Mouse (Mus musculus) heart, adult 11 months (tissue): ENCODE data around the gene Gabrg3.

Experiments
- DNase-seq: peaks from one replicate; pipeline ENCODE4 v3.0.0; 2022

The Gabrg3 gene

DNA sequence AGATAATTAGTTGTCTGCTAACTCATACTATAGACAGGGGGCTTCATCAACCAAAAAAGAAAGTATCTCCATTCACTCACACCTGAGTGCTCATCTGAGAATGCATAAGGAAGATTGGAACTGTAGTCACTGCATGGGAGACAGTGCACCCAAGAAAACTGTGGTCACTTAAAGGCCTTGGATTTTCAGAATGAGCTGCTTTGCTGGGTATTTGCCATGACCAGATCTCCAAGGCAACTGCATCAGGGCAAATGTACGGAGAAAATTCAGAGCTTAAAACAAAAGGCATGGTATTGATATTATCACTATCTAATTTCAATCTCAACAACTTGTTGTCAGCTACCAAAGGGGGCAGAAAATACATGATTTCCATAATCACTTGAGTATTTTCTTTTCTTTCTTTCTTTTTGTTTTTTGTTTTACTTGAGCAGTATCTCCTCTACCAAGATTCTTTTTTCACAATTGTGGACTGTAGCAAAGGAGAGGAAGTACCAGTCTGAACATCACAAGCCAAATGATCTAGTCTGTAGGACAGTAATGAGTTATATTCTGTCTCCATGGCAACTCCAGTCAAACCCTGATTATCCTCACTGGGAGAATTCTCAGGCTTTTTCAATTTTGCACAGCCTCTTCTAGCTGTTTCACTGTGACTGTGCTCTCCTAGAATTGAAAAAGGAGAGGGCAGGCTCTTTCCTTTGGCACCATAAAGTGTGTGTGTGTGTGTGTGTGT is 335.9 kb downstream of the Gabrg3 start:
- DNase-seq = no peak

DNA sequence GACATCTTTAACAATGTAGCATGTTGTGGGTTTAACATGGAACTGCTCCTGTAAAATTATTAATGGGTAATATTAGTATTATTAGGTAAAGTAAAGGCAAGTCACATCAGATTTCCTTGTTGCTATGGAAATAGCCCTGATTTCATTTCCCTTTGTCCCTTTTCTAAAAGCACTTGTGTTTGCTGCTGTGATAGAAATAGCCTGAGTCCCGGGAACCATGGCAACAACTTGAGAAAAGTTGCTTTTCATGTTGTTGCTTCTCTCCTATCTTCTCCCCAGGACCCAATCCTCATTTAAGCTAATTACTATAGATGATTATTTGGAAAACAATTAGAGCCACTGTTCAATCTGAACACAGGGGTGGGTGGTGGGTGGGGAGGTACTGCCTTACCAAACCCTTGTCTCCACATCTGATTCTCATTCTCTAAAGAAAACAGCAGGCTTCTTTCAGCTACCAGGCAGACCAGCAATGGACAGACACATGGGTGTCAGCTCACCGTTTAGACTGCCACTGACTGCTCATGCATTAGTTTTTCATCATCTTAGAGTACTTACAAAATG is 349.0 kb downstream of the Gabrg3 start:
- no peak for DNase-seq

DNA sequence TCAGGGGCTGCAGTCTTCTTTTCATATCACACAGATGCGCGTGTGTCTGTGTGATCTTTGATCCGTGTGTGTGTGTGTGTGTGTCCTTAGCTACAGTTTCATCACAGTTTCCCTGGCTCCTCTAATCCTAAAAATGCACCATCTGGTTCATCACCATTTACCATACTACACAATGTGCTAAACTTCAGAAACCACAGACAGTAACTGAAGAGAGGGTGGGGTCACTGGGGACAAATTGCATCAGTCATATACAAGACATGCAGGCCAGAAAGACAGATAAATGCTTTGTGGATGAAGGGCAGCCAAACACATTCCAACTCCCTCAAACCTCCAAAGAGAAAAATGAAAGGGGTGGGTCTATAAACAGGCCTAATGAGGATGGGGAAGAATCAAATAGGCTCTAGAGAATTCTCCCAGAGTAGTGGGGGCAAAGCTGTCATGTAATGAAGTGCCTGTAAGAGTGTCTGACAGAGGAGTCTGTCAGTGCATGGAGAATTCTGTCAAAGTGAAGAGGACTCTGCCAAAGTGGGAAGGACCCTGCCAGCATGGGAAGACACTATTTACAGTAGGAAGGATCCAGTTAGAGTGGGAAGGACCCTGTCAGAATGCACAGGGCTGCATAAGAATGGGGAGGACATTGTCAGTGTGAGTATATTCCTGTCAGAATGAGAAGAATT is 386.3 kb downstream of the Gabrg3 start:
- no peak for DNase-seq

DNA sequence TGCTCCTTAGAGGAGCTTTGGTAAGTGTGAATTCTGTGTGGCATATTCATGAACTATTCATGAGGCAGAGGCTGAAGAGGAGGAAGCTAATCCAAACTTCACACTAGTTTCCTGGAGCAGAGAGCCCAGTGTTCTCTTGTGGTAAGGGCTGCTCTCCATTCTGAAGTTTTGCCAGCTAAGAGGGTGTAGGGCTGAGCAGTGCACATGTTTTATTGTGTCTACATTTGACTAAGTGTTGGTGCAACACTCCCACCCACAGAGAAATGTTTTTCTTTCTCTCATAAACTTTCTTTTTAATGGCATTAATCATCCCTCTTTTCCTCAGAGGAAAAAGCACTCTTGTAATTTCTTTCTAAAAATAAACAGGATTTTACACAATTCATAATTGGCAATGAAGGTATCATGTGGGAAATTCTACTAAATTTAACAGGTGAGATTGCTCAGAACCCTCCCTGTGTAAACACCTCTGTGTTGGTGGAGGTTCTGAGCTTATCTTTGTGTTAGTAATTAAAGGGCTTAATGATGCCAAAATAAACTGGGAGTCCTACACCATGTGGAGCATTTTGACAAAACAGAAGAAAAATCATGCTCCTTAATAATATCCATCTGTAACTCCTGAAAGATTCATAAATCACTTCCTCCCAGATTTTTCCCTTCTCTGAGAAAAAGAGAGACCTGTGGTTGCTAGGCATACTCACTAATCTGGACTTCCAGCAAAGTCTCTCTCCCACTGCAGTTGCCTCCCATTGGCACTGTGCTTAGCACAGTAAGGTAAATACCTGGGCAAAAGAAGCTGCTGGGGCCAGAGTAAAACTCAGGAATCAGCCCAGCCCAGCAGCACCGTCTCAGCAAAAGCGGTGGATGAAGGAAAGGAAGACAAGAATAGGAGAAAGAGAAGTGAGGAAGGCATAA is 389.0 kb downstream of the Gabrg3 start:
- DNase-seq = no peak

DNA sequence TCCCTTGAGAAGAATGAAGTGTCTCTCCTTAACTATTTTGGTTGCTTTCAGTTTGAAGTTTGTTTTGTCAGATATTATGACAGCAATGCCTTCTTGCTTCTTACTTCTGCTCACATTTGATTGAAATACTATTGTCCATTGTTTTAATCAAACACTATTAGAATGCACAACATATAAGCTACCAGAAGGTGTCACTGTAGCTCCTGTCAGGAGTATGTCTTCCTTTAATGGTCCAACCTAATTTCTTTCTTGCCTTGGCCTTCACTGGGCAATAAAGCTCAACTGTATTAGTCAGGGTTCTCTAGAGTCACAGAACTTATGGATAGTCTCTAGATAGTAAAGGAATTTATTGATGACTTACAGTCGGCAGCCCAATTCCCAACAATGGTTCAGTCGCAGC is 440.6 kb downstream of the Gabrg3 start:
- DNase-seq = no peak

DNA sequence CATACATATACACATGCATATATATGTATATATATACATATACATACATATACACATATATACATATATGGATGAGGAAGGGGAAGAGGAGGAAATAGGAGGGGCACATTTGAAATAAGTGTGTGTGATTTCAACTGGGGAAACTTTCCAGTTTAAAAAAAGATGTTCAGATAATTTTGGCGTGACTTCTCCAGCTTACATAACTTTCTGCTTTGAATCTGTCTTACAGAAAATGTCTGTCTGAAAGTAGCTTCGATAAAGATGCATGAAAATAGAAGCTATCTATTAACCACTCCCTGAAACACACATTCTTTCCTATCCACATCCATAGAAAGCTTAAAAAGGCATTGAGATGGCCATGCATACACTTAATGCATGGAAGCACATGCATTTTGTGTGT is 445.4 kb downstream of the Gabrg3 start:
- no peak for DNase-seq

DNA sequence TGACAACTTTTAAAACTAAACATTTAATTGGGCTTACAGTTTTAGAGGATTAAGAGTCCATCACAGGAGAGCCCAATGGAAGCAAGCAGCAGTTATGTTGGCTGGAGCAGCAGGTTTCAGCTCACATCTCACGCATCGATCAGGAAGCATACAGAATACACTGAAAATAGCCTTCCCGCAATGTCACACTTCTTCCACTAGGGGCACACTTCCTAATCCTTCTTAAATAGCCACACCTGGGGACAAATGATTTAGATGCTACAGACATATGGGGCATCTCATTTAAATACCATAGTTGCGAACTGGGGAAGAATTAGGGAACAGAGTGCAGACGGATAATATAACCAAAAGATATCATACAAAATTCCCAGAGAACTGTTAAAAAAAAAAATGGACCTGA is 449.0 kb downstream of the Gabrg3 start:
- no peak for DNase-seq

DNA sequence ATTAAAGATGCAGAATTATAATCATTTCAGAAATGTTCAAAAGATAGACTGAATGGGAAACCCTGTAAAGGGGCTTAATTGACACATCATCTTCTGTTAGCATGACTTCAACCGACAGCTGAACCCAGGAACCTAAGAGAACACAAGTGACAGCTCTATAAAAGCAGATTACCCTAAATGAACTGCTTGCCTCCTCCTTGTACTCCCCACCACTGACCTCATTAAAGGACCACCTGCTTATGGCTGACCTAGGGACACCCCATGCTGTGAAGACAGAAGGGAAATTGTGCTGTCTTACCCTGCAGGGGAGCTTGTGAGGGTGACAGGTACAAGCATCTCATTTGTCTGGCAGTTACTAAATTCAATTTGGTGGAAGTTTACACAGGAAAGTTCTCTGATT is 467.5 kb downstream of the Gabrg3 start:
- no peak for DNase-seq

DNA sequence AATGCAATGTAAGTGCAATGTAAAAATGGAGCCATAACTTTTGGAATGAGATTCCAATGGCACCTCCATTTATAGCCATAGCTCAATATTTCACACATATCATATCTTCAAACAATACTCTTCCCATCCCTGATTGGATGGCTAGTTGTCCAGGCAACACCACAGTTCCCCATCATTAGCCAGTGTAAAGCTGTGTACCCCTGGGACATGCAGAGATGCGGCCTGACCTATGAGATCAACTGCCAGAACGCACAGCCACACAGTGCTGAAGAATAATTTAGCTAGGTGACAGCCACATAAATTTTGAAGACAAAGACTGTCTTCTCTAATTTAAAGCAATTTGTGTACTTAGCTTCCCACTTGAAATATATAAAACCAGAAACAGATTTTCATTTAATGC is 472.1 kb downstream of the Gabrg3 start:
- no peak for DNase-seq

DNA sequence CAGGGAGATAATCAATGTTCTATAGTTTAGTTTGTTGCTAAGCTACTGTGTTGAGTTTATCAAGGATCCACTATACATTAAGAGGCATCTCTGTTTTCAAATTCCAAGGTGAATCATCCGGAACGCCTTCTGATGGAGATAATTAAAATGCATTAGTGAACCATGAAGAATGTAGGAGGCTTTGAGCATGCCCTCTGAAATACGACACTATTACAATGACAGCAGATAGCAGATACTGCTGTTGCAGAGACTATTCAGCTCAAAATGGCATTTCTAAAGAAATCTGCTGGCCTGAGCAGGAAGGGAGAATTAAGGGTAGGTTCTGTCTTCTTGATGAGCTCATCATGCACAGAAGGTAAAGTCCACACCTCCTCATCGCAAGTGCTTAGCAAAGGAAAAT is 487.2 kb downstream of the Gabrg3 start:
- no peak for DNase-seq

DNA sequence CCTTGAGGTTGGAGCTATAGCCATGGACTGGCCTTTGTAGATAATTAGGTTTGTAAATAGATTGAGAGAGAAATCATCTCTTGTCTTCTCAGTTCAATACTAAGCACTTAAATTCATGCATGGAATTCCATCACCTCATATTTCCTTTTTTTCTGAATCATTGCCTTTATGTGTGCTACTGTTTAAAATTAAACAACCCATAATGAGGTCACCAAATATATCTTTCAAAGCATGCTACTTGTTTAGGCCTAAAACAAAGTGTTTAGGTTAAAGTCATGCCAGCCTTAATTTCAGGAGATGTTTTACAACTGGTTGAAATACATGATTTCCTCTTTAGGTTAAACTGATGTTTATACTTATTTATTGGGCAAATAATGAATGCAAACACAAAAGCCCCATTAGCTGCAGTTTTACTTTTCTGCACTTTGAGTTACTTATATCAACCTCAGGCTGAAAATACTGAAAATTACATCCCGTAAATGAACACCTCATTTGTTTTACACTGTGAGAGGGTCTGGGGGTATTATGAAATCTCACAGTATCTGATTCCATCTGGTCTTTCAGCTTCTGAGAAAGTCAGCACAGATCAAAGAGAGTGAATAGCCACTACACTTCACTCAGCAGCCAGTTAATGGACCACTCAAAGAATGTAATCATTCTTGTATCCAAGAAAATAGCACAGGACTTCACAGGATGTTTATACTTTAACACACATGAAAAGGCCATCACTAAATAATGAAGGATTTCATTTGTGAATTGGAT is 519.5 kb downstream of the Gabrg3 start:
- DNase-seq = no peak

DNA sequence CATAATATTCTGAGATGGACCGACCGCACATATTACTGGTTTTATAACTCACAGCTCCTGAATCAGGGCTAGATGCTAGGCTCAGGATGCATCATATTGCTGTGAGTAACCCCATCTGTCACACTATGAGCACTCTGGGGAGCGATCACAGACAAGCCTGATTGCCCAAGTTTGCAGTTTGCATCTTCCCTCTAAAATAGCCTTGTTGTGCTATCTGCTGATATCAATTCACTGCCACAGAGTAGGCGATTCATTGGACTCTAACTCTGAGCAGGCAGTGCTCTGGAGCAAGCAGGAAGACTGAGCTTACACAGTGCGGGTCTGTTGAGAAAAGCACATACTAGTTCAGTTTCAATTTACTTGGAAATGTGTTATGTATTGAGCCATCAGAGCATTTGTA is 543.4 kb downstream of the Gabrg3 start:
- peak; percentile 65 for DNase-seq

DNA sequence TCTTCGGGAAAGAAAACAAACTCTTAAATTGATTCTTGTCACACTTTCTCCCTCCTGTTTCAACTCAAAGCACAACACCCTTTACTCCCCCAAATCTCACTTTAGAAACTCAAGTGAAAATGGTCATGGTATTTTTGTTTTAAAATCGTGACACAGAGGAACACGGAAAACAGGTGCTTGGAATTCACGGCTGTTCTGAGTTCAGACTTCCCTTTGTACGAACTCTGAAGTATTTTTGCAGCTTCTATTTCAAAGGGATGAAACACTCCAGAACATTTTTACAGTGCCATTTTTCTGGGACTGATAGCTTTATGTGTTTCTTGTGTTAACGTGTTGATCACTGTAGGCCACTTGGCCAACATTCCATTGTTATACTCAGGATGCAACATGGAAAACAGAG is 561.5 kb downstream of the Gabrg3 start:
- no peak for DNase-seq

DNA sequence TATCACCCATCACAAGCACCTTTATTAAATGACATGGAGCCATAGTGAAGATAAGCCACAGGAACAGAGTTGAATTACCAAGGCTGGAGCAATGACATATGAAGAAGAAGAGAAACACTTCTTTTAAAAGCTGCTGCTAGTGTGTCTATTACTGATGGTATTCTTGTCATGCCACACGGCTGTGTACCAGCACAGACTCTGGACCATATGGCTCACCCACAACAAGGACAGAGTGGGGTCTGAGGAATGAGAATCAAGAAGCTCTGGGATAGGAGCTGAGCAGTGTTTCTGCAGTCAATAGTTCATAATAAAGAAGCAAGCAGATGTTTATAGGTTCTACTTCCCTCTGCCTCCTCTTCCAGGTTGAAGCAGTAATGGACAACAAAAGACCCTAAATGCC is 585.1 kb downstream of the Gabrg3 start:
- no peak for DNase-seq

DNA sequence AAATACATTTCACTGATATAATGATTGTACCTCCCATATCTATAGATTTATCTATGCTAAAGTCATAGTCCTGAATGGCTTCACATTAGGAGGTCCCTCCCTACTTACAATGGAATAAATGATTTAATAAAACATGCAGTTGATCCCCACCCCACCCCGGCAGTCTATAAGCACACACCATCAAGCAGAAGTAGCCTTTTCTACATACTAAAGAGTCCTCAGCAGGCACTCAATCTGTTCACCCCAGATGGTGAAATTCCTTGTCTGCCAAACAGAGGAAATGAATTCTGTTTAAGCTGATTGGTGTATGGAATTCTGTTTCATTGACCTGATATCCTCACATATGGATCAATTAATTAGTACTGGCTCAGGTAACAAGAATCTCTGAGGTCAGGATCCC is 607.9 kb downstream of the Gabrg3 start:
- DNase-seq = peak; percentile 54

DNA sequence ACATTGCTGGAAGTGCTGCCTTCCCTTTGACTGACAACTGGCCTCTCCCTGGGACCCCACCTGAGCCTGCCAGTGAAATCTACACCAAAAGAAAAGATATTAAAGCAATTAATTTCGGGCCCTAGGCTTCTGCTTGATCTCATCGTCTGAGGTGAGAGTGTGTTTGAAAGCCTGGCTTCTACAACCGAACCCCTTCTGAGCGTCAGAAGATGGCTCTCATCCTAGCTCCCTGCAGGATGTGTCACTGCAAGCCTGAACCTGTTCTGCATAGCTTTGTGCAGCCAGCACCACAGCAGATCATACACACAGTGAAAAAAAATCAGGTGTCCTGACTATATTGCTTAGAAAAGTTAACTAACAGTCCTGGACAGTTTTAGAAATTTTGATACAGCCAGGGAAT is 618.8 kb downstream of the Gabrg3 start:
- no peak for DNase-seq

DNA sequence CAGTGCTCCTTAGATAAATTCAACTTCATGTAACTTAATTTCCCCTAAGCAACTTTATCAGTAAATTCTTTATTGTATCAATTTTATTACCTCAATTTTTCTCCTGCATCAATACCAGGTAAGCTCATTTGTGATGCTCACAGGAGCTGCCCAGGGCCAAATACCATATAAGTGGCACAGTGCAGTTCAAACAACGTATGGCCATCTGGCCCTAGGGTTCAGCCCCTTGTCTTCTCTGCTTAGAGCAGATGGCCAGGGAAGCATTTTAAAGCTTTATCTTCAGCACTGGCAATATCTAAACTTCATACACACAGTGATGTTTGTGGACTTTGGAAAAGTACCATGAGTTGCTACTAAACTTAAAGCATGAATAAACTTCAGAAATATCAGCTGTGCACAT is 619.2 kb downstream of the Gabrg3 start:
- no peak for DNase-seq

DNA sequence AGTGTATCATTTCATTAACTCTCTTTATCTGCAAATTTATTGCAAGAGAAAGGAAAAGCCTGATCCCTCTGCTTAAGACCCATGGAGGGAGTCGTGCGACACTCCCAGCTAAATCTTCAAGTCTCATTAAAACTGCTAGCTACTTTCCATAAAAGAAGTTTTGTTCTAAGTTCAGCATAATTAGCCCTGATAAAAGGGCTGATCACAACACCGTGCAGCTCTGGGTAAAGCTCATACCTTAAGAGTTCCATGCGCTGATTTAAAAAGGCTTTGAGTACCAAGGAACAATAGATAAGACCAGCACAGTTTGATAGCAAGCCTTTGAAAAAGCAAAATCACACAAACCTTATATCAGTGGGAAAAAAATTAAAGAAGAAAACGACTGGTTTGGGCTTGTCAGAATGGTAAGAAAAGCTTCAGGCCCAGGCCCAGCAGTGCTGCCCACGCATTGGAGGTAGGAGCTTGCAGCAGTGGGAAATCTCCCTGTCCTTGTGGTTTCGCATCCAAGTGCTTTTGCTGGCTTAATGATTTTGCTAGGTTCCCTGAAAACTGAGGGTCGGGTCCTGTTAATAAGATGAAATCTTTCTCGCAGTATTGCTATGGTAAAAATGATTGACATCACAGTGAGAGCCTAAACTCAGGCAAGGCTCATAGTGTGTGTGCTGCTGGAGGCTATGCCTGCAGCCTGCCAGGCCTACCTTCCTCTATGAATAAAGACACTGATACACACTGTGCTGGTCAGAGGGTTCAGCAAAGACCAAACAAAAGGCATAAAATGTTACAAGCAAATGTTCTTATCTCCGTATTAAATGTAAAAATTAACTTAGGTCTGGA is 621.2 kb downstream of the Gabrg3 start:
- DNase-seq = no peak

DNA sequence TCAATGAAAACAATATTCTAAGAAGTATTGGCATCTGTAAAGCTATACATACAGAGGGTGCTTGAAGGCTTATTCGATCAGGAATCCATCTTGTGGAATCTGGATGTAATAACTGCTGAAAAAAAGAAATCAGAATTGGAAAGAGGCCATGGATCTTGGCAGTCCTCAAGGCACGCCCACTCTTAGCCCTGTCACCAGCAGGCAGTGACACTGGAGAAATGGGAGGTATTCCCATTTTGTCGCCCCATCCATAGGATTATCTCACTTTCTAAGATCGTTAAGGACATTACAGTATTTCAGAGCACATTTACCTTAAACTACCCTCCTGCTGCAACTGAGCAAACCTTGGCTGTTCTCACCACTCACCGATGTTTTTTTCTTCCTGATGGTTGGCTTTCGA is 657.8 kb downstream of the Gabrg3 start:
- no peak for DNase-seq
